Mouse (Mus musculus): ENCODE data around the gene Gna13.

Gna13 gene

GRCm38 (mm10) chr11:109350317-109350714 is 12.3 kb upstream of the Gna13 start:
- DNase-seq, result no peak

GRCm38 (mm10) chr11:109351489-109351888 is 11.1 kb upstream of the Gna13 start:
- no peak for DNase-seq

GRCm38 (mm10) chr11:109353391-109354235 is 9.0 kb upstream of the Gna13 start:
- no peak for DNase-seq

GRCm38 (mm10) chr11:109354236-109354613 is 8.4 kb upstream of the Gna13 start:
- DNase-seq, result no peak

GRCm38 (mm10) chr11:109355771-109356388 is 6.8 kb upstream of the Gna13 start:
- DNase-seq, result peak; percentile 71

GRCm38 (mm10) chr11:109357171-109357570 is 5.5 kb upstream of the Gna13 start:
- DNase-seq, result no peak

GRCm38 (mm10) chr11:109358549-109358948 is 4.1 kb upstream of the Gna13 start:
- no peak for DNase-seq

- DNase-seq, result no peak
These were observed 3.4 kb upstream of the Gna13 start for GRCm38 (mm10) chr11:109359043-109359752.

- no peak for DNase-seq
These were observed 2.5 kb upstream of the Gna13 start for GRCm38 (mm10) chr11:109360102-109360501.

GRCm38 (mm10) chr11:109360581-109361040 is 2.0 kb upstream of the Gna13 start:
- DNase-seq, result no peak

GRCm38 (mm10) chr11:109361241-109361630 is 1.4 kb upstream of the Gna13 start:
- DNase-seq, result no peak

- no peak for DNase-seq
These were observed 784 bp upstream of the Gna13 start for GRCm38 (mm10) chr11:109361631-109362462.

- DNase-seq, result no peak
These were observed 831 bp downstream of the Gna13 start for GRCm38 (mm10) chr11:109363191-109364133.

GRCm38 (mm10) chr11:109364337-109364736 is 1.7 kb downstream of the Gna13 start:
- DNase-seq, result no peak

GRCm38 (mm10) chr11:109364881-109365280 is 2.2 kb downstream of the Gna13 start:
- DNase-seq, result no peak

- no peak for DNase-seq
These were observed 3.2 kb downstream of the Gna13 start for GRCm38 (mm10) chr11:109365818-109366217.

GRCm38 (mm10) chr11:109366802-109367579 is 4.4 kb downstream of the Gna13 start:
- DNase-seq, result no peak

- DNase-seq, result no peak
These were observed 6.5 kb downstream of the Gna13 start for GRCm38 (mm10) chr11:109369026-109369637.

GRCm38 (mm10) chr11:109375412-109375811 is 12.8 kb downstream of the Gna13 start:
- DNase-seq, result no peak

GRCm38 (mm10) chr11:109376484-109377143 is 14.0 kb downstream of the Gna13 start:
- DNase-seq, result peak; percentile 52

Measured in cerebellum, adult 8-10 months (tissue).